Mouse (Mus musculus): ENCODE measurements around the gene Selplg. TPM values are rescaled to one million over a fixed set of nuclear protein-coding genes. Genes with fewer than 3 reads are reported as not detected.

The Selplg gene
- polyA plus RNA-seq, 1 experiment, result 274 TPM

GRCm38 (mm10) chr5:113830292-113830643 is 2.2 kb downstream of the Selplg start:
- peak overlapping the region; percentile 91 for H3K27ac ChIP-seq (ENCODE audit: insufficient read depth, low read length)
- H3K27me3 ChIP-seq (ENCODE audit: control insufficient read depth, insufficient read depth, low read length), result no peaks in the 10 kb centered on the region
- TF ChIP-seq POLR2A (IDR thresholded peaks at IDR 0.05; ENCODE audit: low read depth, low read length), result peak; percentile 93
- no peak for TF ChIP-seq CTCF (IDR thresholded peaks at IDR 0.05; ENCODE audit: extremely low read depth, insufficient read depth, insufficient read length, insufficient replicate concordance)
- WGBS, result 7% methylated on average over 10 of the region's 10 CpGs
- peak overlapping the region; percentile 63 for H3K4me3 ChIP-seq (ENCODE audit: extremely low read depth, insufficient read depth, insufficient read length)
- H3K36me3 ChIP-seq (ENCODE audit: control insufficient read depth, insufficient read depth, low read length), result no peaks in the 10 kb centered on the region
- peak; percentile 83 to 93 for DNase-seq (ENCODE audit: low read depth in 1 of 2, low spot score in 2 of 2)
- peaks cover 32% of the 10 kb centered on the region for H3K4me1 ChIP-seq (ENCODE audit: control insufficient read depth, insufficient read depth, insufficient read length)

GRCm38 (mm10) chr5:113829566-113830291 is 2.7 kb downstream of the Selplg start:
- DNase-seq (ENCODE audit: low read depth in 1 of 2, low spot score in 2 of 2), result no peak
- TF ChIP-seq CTCF (IDR thresholded peaks at IDR 0.05; ENCODE audit: extremely low read depth, insufficient read depth, insufficient read length, insufficient replicate concordance) (no peak), POLR2A (IDR thresholded peaks at IDR 0.05; ENCODE audit: low read depth, low read length) (no peak)
- Histone ChIP-seq H3K27ac (ENCODE audit: insufficient read depth, low read length) (peak overlapping the region; percentile 91), H3K4me1 (ENCODE audit: control insufficient read depth, insufficient read depth, insufficient read length) (peaks cover 28% of the 10 kb centered on the region), H3K36me3 (ENCODE audit: control insufficient read depth, insufficient read depth, low read length) (no peaks in the 10 kb centered on the region), H3K27me3 (ENCODE audit: control insufficient read depth, insufficient read depth, low read length) (no peaks in the 10 kb centered on the region), H3K4me3 (ENCODE audit: extremely low read depth, insufficient read depth, insufficient read length) (peak overlapping the region; percentile 63)
- 10% methylated on average over 7 of the region's 7 CpGs for WGBS

- WGBS, result 34% methylated on average over 7 of the region's 7 CpGs
- Histone ChIP-seq H3K27ac (ENCODE audit: insufficient read depth, low read length) (peak overlapping the region; percentile 84), H3K4me1 (ENCODE audit: control insufficient read depth, insufficient read depth, insufficient read length) (peaks cover 28% of the 10 kb centered on the region), H3K27me3 (ENCODE audit: control insufficient read depth, insufficient read depth, low read length) (no peaks in the 10 kb centered on the region), H3K4me3 (ENCODE audit: extremely low read depth, insufficient read depth, insufficient read length) (peak overlapping the region; percentile 58), H3K36me3 (ENCODE audit: control insufficient read depth, insufficient read depth, low read length) (no peaks in the 10 kb centered on the region; the same call in 1 of the 2 replicates)
- TF ChIP-seq CTCF (IDR thresholded peaks at IDR 0.05; ENCODE audit: extremely low read depth, insufficient read depth, insufficient read length, insufficient replicate concordance) (no peak), POLR2A (IDR thresholded peaks at IDR 0.05; ENCODE audit: low read depth, low read length) (no peak)
- DNase-seq (ENCODE audit: low read depth in 1 of 2, low spot score in 2 of 2), result no peak
Measured at GRCm38 (mm10) chr5:113828481-113828880, 4.0 kb downstream of the Selplg start.

DNA sequence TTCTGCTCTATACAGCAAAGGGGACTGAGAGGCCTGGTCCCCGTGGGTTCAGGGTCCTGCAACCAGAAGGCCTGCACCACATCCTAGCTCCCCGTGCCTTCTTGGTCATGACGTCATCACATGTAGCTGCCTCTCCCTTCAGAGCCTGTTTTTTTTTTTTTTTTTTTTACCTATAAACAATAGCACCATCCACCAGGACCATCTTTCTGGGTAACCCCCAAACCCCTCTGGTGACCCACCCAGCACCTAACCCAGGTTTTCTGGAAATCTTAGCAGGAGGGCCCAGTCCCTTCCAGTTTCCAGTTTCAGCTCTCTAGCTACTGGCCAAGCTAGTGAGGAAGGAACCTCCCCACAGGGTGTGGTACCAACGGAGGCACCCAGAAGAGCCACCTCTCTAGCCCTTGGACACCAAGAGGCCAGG is 4.4 kb downstream of the Selplg start:
- Histone ChIP-seq H3K36me3 (ENCODE audit: control insufficient read depth, insufficient read depth, low read length) (peaks cover 1% of the 10 kb centered on the region; the same call in 1 of the 2 replicates), H3K4me3 (ENCODE audit: extremely low read depth, insufficient read depth, insufficient read length) (peak overlapping the region; percentile 58; the same call in 1 of the 2 replicates), H3K27ac (ENCODE audit: insufficient read depth, low read length) (peak overlapping the region; percentile 84), H3K27me3 (ENCODE audit: control insufficient read depth, insufficient read depth, low read length) (no peaks in the 10 kb centered on the region), H3K4me1 (ENCODE audit: control insufficient read depth, insufficient read depth, insufficient read length) (peaks cover 25% of the 10 kb centered on the region)
- WGBS, result 18% methylated on average over 4 of the region's 4 CpGs
- no peak for DNase-seq (ENCODE audit: low read depth in 1 of 2, low spot score in 2 of 2)
- TF ChIP-seq POLR2A (IDR thresholded peaks at IDR 0.05; ENCODE audit: low read depth, low read length), result no peak

GRCm38 (mm10) chr5:113826619-113827018 is 5.8 kb downstream of the Selplg start:
- H3K4me1 ChIP-seq (ENCODE audit: control insufficient read depth, insufficient read depth, insufficient read length), result peaks cover 15% of the 10 kb centered on the region; the same call in 1 of the 2 replicates
- no peak for DNase-seq (ENCODE audit: low read depth in 1 of 2, low spot score in 2 of 2)
- peaks cover 3% of the 10 kb centered on the region; the same call in 1 of the 2 replicates for H3K36me3 ChIP-seq (ENCODE audit: control insufficient read depth, insufficient read depth, low read length)
- H3K27ac ChIP-seq (ENCODE audit: insufficient read depth, low read length), result peak overlapping the region; percentile 64
- no peaks in the 10 kb centered on the region for H3K27me3 ChIP-seq (ENCODE audit: control insufficient read depth, insufficient read depth, low read length)
- WGBS, result 78% methylated on average over 4 of the region's 4 CpGs
- no peak for TF ChIP-seq POLR2A (IDR thresholded peaks at IDR 0.05; ENCODE audit: low read depth, low read length)
- TF ChIP-seq CTCF (IDR thresholded peaks at IDR 0.05; ENCODE audit: extremely low read depth, insufficient read depth, insufficient read length, insufficient replicate concordance), result no peak
- H3K4me3 ChIP-seq (ENCODE audit: extremely low read depth, insufficient read depth, insufficient read length), result peak overlapping the region; percentile 16; the same call in 1 of the 2 replicates

- 25% methylated on average over 7 of the region's 7 CpGs for WGBS
- H3K36me3 ChIP-seq (ENCODE audit: control insufficient read depth, insufficient read depth, low read length), result peaks cover 3% of the 10 kb centered on the region; the same call in 1 of the 2 replicates
- H3K27me3 ChIP-seq (ENCODE audit: control insufficient read depth, insufficient read depth, low read length), result no peaks in the 10 kb centered on the region
- TF ChIP-seq POLR2A (IDR thresholded peaks at IDR 0.05; ENCODE audit: low read depth, low read length), result no peak
- TF ChIP-seq CTCF (IDR thresholded peaks at IDR 0.05; ENCODE audit: extremely low read depth, insufficient read depth, insufficient read length, insufficient replicate concordance), result no peak
- peaks cover 8% of the 10 kb centered on the region; the same call in 1 of the 2 replicates for H3K4me1 ChIP-seq (ENCODE audit: control insufficient read depth, insufficient read depth, insufficient read length)
- DNase-seq (ENCODE audit: low read depth in 1 of 2, low spot score in 2 of 2), result no peak
- peak overlapping the region; percentile 43 for H3K4me3 ChIP-seq (ENCODE audit: extremely low read depth, insufficient read depth, insufficient read length)
- peak overlapping the region; percentile 72 for H3K27ac ChIP-seq (ENCODE audit: insufficient read depth, low read length)
Measured at GRCm38 (mm10) chr5:113825558-113825957, 6.9 kb downstream of the Selplg start.

DNA sequence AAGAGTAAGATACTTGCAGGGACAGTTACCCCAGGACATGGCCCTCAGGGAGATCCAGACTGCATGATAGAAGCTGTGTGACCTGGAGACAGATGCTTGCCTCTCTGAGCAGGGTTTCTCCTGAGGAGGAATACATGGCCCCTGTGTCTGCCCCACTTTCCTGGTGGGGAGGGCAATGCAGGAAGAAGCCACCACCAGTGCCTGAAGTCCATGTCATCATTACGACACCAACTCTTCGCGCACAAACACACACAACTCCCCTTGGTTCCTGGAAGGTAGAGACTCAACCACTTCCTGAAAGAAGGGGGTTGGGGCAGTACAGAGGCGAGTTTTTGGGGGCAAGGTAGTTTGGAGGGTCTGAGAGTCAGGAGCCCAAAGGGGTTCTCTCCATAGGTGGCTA is 8.2 kb downstream of the Selplg start:
- Histone ChIP-seq H3K27ac (ENCODE audit: insufficient read depth, low read length) (peak overlapping the region; percentile 72), H3K4me1 (ENCODE audit: control insufficient read depth, insufficient read depth, insufficient read length) (peaks cover 7% of the 10 kb centered on the region; the same call in 1 of the 2 replicates), H3K4me3 (ENCODE audit: extremely low read depth, insufficient read depth, insufficient read length) (no peak overlapping the region), H3K27me3 (ENCODE audit: control insufficient read depth, insufficient read depth, low read length) (no peaks in the 10 kb centered on the region), H3K36me3 (ENCODE audit: control insufficient read depth, insufficient read depth, low read length) (peaks cover 8% of the 10 kb centered on the region)
- DNase-seq (ENCODE audit: low read depth in 1 of 2, low spot score in 2 of 2), result no peak
- TF ChIP-seq POLR2A (IDR thresholded peaks at IDR 0.05; ENCODE audit: low read depth, low read length) (no peak), CTCF (IDR thresholded peaks at IDR 0.05; ENCODE audit: extremely low read depth, insufficient read depth, insufficient read length, insufficient replicate concordance) (no peak)
- 17% methylated on average over 4 of the region's 4 CpGs for WGBS

All from spleen, adult 2 months (tissue).